ENCODE assay signal across 8 mouse cellular contexts in the genomic region with DNA sequence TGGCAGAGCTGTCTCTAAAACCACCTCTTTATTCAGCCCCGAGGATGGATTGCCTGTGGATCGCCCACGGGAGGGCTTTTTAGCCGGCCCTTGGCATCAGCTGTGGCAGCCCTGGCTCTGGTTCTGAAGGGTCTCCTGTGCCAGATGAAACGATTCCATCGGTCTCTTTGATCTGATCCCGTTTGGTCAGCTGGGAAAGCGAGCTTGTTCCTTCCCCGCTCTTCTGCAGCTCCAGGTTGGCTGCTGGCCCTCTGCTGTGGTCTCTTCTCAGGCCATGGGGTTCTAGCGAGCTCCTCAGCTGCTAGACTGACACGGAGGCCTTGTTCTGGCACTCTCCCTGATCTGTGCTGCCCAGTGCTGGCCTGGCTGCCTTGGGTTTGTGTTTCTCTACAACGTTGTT.
DNase-seq lines count a peak whose midpoint lies in the region; ATAC-seq lines count a peak whose summit lies in the region.

No protein-coding gene starts in this region.

- H3K4me3 ChIP-seq in forebrain, embryonic 13.5 days: no peak overlapping the region
- no peak overlapping the region for H3K4me3 ChIP-seq in forebrain, embryonic 11.5 days (ENCODE audit: low read depth, low read length)
- H3K4me3 ChIP-seq in limb, embryonic 11.5 days (ENCODE audit: low read depth, low read length): no peak overlapping the region
- no peak overlapping the region for H3K4me3 ChIP-seq in intestine, embryonic 16.5 days (ENCODE audit: low read length)

- ATAC-seq in forebrain, embryonic 13.5 days: peak; percentile 28; the same call in 1 of the 2 replicates
- ATAC-seq in forebrain, embryonic 11.5 days (replicated peaks; ENCODE audit: low FRiP score): no peak
- no peak for ATAC-seq in limb, embryonic 11.5 days (ENCODE audit: insufficient number of reproducible peaks, low FRiP score, low TSS enrichment, low read depth)
- no peak for ATAC-seq in intestine, embryonic 16.5 days

- WGBS in forebrain, embryonic 13.5 days: 79% methylated on average over 12 of the region's 12 CpGs
- WGBS in forebrain, embryonic 11.5 days: 83% methylated on average over 12 of the region's 12 CpGs
- 58% methylated on average over 12 of the region's 12 CpGs for WGBS in limb, embryonic 11.5 days
- WGBS in intestine, embryonic 16.5 days: 74% methylated on average over 12 of the region's 12 CpGs

- H3K36me3 ChIP-seq in forebrain, embryonic 13.5 days (ENCODE audit: poor library complexity, severe bottlenecking): no peaks in the 10 kb centered on the region
- H3K36me3 ChIP-seq in forebrain, embryonic 11.5 days (ENCODE audit: control insufficient read depth, insufficient read depth, low read length): no peaks in the 10 kb centered on the region
- no peaks in the 10 kb centered on the region for H3K36me3 ChIP-seq in limb, embryonic 11.5 days (ENCODE audit: control insufficient read depth, insufficient read depth, low read length)
- H3K36me3 ChIP-seq in intestine, embryonic 16.5 days (ENCODE audit: control insufficient read depth, insufficient read depth, low read length): no peaks in the 10 kb centered on the region

- H3K27me3 ChIP-seq in forebrain, embryonic 13.5 days: no peaks in the 10 kb centered on the region
- H3K27me3 ChIP-seq in forebrain, embryonic 11.5 days (ENCODE audit: control insufficient read depth, insufficient read depth, low read length): no peaks in the 10 kb centered on the region
- no peaks in the 10 kb centered on the region for H3K27me3 ChIP-seq in limb, embryonic 11.5 days (ENCODE audit: control insufficient read depth, insufficient read depth, low read length)
- H3K27me3 ChIP-seq in intestine, embryonic 16.5 days (replicated peaks; ENCODE audit: control insufficient read depth, insufficient read depth, low read length): no peaks in the 10 kb centered on the region

- no peaks in the 10 kb centered on the region for H3K9me3 ChIP-seq in forebrain, embryonic 13.5 days (replicated peaks)
- H3K9me3 ChIP-seq in forebrain, embryonic 11.5 days (ENCODE audit: control insufficient read depth, low read length): no peaks in the 10 kb centered on the region
- no peaks in the 10 kb centered on the region for H3K9me3 ChIP-seq in limb, embryonic 11.5 days (ENCODE audit: control insufficient read depth, low read length)
- no peaks in the 10 kb centered on the region for H3K9me3 ChIP-seq in intestine, embryonic 16.5 days (ENCODE audit: control insufficient read depth, low read length)

- no peak overlapping the region for H3K4me2 ChIP-seq in forebrain, embryonic 13.5 days
- no peak overlapping the region for H3K4me2 ChIP-seq in forebrain, embryonic 11.5 days (ENCODE audit: low read depth, low read length, severe bottlenecking)
- no peak overlapping the region for H3K4me2 ChIP-seq in limb, embryonic 11.5 days (ENCODE audit: low read depth, severe bottlenecking)
- no peak overlapping the region for H3K4me2 ChIP-seq in intestine, embryonic 16.5 days (ENCODE audit: low read depth, low read length)

- no peak overlapping the region for H3K27ac ChIP-seq in forebrain, embryonic 13.5 days
- H3K27ac ChIP-seq in forebrain, embryonic 11.5 days (ENCODE audit: low read depth, low read length): no peak overlapping the region
- H3K27ac ChIP-seq in limb, embryonic 11.5 days (replicated peaks; ENCODE audit: low read depth, low read length): no peak overlapping the region
- H3K27ac ChIP-seq in intestine, embryonic 16.5 days (ENCODE audit: low read length): no peak overlapping the region

- 0 out of 2 replicates have a peak, but pooled peaks cover 2% of the 10 kb centered on the region for H3K4me1 ChIP-seq in forebrain, embryonic 13.5 days
- no peaks in the 10 kb centered on the region for H3K4me1 ChIP-seq in forebrain, embryonic 11.5 days (replicated peaks; ENCODE audit: control insufficient read depth, insufficient read depth, low read length)
- 0 out of 2 replicates have a peak, but pooled peaks cover 3% of the 10 kb centered on the region for H3K4me1 ChIP-seq in limb, embryonic 11.5 days (ENCODE audit: control insufficient read depth, insufficient read depth, low read length)
- H3K4me1 ChIP-seq in intestine, embryonic 16.5 days (ENCODE audit: control insufficient read depth, insufficient read depth, low read length): no peaks in the 10 kb centered on the region

- no peak overlapping the region for H3K9ac ChIP-seq in forebrain, embryonic 13.5 days
- no peak overlapping the region for H3K9ac ChIP-seq in forebrain, embryonic 11.5 days (ENCODE audit: low read length)
- H3K9ac ChIP-seq in limb, embryonic 11.5 days (ENCODE audit: low read length): peak overlapping the region; percentile 44
- H3K9ac ChIP-seq in intestine, embryonic 16.5 days (ENCODE audit: low read depth, low read length): no peak overlapping the region

- no peak for DNase-seq in forebrain, embryonic 11.5 days (ENCODE audit: low spot score)
- DNase-seq in cerebellum, adult 18-20 months: peak; percentile 5 to 7
- DNase-seq in gastrocnemius, adult 8-10 months (ENCODE audit: low spot score in 2 of 2): peak; percentile 15 to 39
- peak; percentile 32 for DNase-seq in limb, embryonic 11.5 days (ENCODE audit: low spot score)
- DNase-seq in retina, postnatal 1 day: no peak
- no peak for DNase-seq in T-cell, adult 2 months (ENCODE audit: low spot score)

Comparison
In these comparisons a context has a peak if more than half of its experiments do, and no peak if none do; other contexts are left out.
1. DNase-seq: peak in cerebellum, adult 18-20 months (2 of 2), gastrocnemius, adult 8-10 months (2 of 2) and limb, embryonic 11.5 days (single experiment); none in forebrain, embryonic 11.5 days (single experiment), retina, postnatal 1 day (single experiment) and T-cell, adult 2 months (single experiment).